Mouse (Mus musculus): ENCODE measurements around the gene Gga1. TPM values are rescaled to one million over a fixed set of nuclear protein-coding genes. Genes with fewer than 3 reads are reported as not detected.
"Not testable (repeated sequence)": the region's sequence is repeated elsewhere in the genome, so short reads cannot be mapped to it uniquely, and the experiment has no call there.

The Gga1 gene
- total and polyA plus RNA-seq, 3 experiments, result 42.2 to 52.7 (median 44.4) TPM

GRCm38 (mm10) chr15:78872021-78872608 lies 4.9 kb upstream of the Gga1 start:
- H3K27me3 ChIP-seq (ENCODE audit: control insufficient read depth, insufficient read depth, low read length), result no peaks in the 10 kb centered on the region
- no peaks in the 10 kb centered on the region for H3K36me3 ChIP-seq (ENCODE audit: control insufficient read depth, insufficient read depth, low read length)
- no peaks in the 10 kb centered on the region for H3K79me2 ChIP-seq (replicated peaks; ENCODE audit: control insufficient read depth, insufficient read depth, low read length)
- 63% methylated on average over 5 of the region's 5 CpGs for WGBS
- TF ChIP-seq EP300 (IDR thresholded peaks at IDR 0.05; ENCODE audit: insufficient read depth, low read depth, low read length), result no peak
- TF ChIP-seq POLR2A (IDR thresholded peaks at IDR 0.05; ENCODE audit: insufficient read depth, low read depth, low read length), result no peak
- TF ChIP-seq CTCF (IDR thresholded peaks at IDR 0.05), result no peak
- H3K4me3 ChIP-seq, result no peak overlapping the region
- DNase-seq, result no peak
- intact Hi-C loops (cut with DNase I), result no loop called here
- H3K4me1 ChIP-seq (ENCODE audit: control insufficient read depth, insufficient read depth, low read length), result peaks cover 11% of the 10 kb centered on the region
- no peak overlapping the region for H3K27ac ChIP-seq
- H3K9ac ChIP-seq (ENCODE audit: low read depth, low read length), result no peak overlapping the region

GRCm38 (mm10) chr15:78873803-78874435 lies 3.1 kb upstream of the Gga1 start:
- WGBS, result 49% methylated on average over 13 of the region's 13 CpGs
- intact Hi-C loops (cut with DNase I), result no loop called here

GRCm38 (mm10) chr15:78874989-78875388 lies 2.0 kb upstream of the Gga1 start:
- H3K27ac ChIP-seq, result no peak overlapping the region
- H3K4me1 ChIP-seq (ENCODE audit: control insufficient read depth, insufficient read depth, low read length), result peaks cover 5% of the 10 kb centered on the region
- intact Hi-C loops (cut with DNase I), result no loop called here
- no peak for DNase-seq
- H3K79me2 ChIP-seq (replicated peaks; ENCODE audit: control insufficient read depth, insufficient read depth, low read length), result no peaks in the 10 kb centered on the region
- TF ChIP-seq POLR2A (IDR thresholded peaks at IDR 0.05; ENCODE audit: insufficient read depth, low read depth, low read length) (no peak), EP300 (IDR thresholded peaks at IDR 0.05; ENCODE audit: insufficient read depth, low read depth, low read length) (no peak), CTCF (IDR thresholded peaks at IDR 0.05) (no peak)
- no peak overlapping the region for H3K9ac ChIP-seq (ENCODE audit: low read depth, low read length)
- H3K4me3 ChIP-seq, result no peak overlapping the region
- 83% methylated on average over 8 of the region's 8 CpGs for WGBS
- no peaks in the 10 kb centered on the region for H3K27me3 ChIP-seq (ENCODE audit: control insufficient read depth, insufficient read depth, low read length)
- H3K36me3 ChIP-seq (ENCODE audit: control insufficient read depth, insufficient read depth, low read length), result no peaks in the 10 kb centered on the region

More at GRCm38 (mm10) chr15:78873803-78874435, 3.1 kb upstream of the Gga1 start:
- no peaks in the 10 kb centered on the region for H3K36me3 ChIP-seq (ENCODE audit: control insufficient read depth, insufficient read depth, low read length)
- TF ChIP-seq CTCF (IDR thresholded peaks at IDR 0.05) (no peak), EP300 (IDR thresholded peaks at IDR 0.05; ENCODE audit: insufficient read depth, low read depth, low read length) (no peak), POLR2A (IDR thresholded peaks at IDR 0.05; ENCODE audit: insufficient read depth, low read depth, low read length) (no peak)
- no peak for DNase-seq
- no peaks in the 10 kb centered on the region for H3K79me2 ChIP-seq (replicated peaks; ENCODE audit: control insufficient read depth, insufficient read depth, low read length)
- no peak overlapping the region for H3K4me3 ChIP-seq
- H3K4me1 ChIP-seq (ENCODE audit: control insufficient read depth, insufficient read depth, low read length), result peaks cover 6% of the 10 kb centered on the region
- H3K27me3 ChIP-seq (ENCODE audit: control insufficient read depth, insufficient read depth, low read length), result no peaks in the 10 kb centered on the region
- no peak overlapping the region for H3K9ac ChIP-seq (ENCODE audit: low read depth, low read length)
- H3K27ac ChIP-seq, result no peak overlapping the region

- no peak for TF ChIP-seq CTCF (IDR thresholded peaks at IDR 0.05)
- no peak for TF ChIP-seq EP300 (IDR thresholded peaks at IDR 0.05; ENCODE audit: insufficient read depth, low read depth, low read length)
- no peak for TF ChIP-seq POLR2A (IDR thresholded peaks at IDR 0.05; ENCODE audit: insufficient read depth, low read depth, low read length)
- Histone ChIP-seq H3K27ac (no peak overlapping the region), H3K4me3 (no peak overlapping the region), H3K4me1 (ENCODE audit: control insufficient read depth, insufficient read depth, low read length) (peaks cover 5% of the 10 kb centered on the region), H3K9ac (ENCODE audit: low read depth, low read length) (no peak overlapping the region), H3K79me2 (replicated peaks; ENCODE audit: control insufficient read depth, insufficient read depth, low read length) (no peaks in the 10 kb centered on the region), H3K36me3 (ENCODE audit: control insufficient read depth, insufficient read depth, low read length) (no peaks in the 10 kb centered on the region), H3K27me3 (ENCODE audit: control insufficient read depth, insufficient read depth, low read length) (no peaks in the 10 kb centered on the region)
- no peak for DNase-seq
- WGBS, result 93% methylated on average over 5 of the region's 5 CpGs
- intact Hi-C loops (cut with DNase I), result no loop called here
Measured at GRCm38 (mm10) chr15:78875537-78875936, 1.5 kb upstream of the Gga1 start.

- Histone ChIP-seq H3K27ac (peak overlapping the region; percentile 99), H3K79me2 (replicated peaks; ENCODE audit: control insufficient read depth, insufficient read depth, low read length) (no peaks in the 10 kb centered on the region), H3K4me3 (peak overlapping the region; percentile 85), H3K9ac (ENCODE audit: low read depth, low read length) (peak overlapping the region; percentile 57), H3K36me3 (ENCODE audit: control insufficient read depth, insufficient read depth, low read length) (no peaks in the 10 kb centered on the region), H3K27me3 (ENCODE audit: control insufficient read depth, insufficient read depth, low read length) (no peaks in the 10 kb centered on the region), H3K4me1 (ENCODE audit: control insufficient read depth, insufficient read depth, low read length) (peaks cover 5% of the 10 kb centered on the region)
- WGBS, result 4% methylated on average over 17 of the region's 17 CpGs
- TF ChIP-seq CTCF (IDR thresholded peaks at IDR 0.05) (peak; percentile 91), EP300 (IDR thresholded peaks at IDR 0.05; ENCODE audit: insufficient read depth, low read depth, low read length) (no peak), POLR2A (IDR thresholded peaks at IDR 0.05; ENCODE audit: insufficient read depth, low read depth, low read length) (peak; percentile 47; the same call in 1 of the 2 replicates)
- intact Hi-C loops (cut with DNase I), result no loop called here
- DNase-seq, result peak; percentile 76 to 79
Measured at GRCm38 (mm10) chr15:78876258-78876696, 713 bp upstream of the Gga1 start.

GRCm38 (mm10) chr15:78877810-78878390 lies 910 bp downstream of the Gga1 start:
- peak overlapping the region; percentile 99 for H3K27ac ChIP-seq
- H3K79me2 ChIP-seq (replicated peaks; ENCODE audit: control insufficient read depth, insufficient read depth, low read length), result no peaks in the 10 kb centered on the region
- H3K9ac ChIP-seq (ENCODE audit: low read depth, low read length), result peak overlapping the region; percentile 86
- peak overlapping the region; percentile 85 for H3K4me3 ChIP-seq
- no peaks in the 10 kb centered on the region for H3K27me3 ChIP-seq (ENCODE audit: control insufficient read depth, insufficient read depth, low read length)
- H3K4me1 ChIP-seq (ENCODE audit: control insufficient read depth, insufficient read depth, low read length), result peaks cover 5% of the 10 kb centered on the region
- 1% methylated on average over 17 of the region's 17 CpGs for WGBS
- DNase-seq, result no peak
- H3K36me3 ChIP-seq (ENCODE audit: control insufficient read depth, insufficient read depth, low read length), result no peaks in the 10 kb centered on the region
- TF ChIP-seq EP300 (IDR thresholded peaks at IDR 0.05; ENCODE audit: insufficient read depth, low read depth, low read length) (no peak), CTCF (IDR thresholded peaks at IDR 0.05) (no peak), POLR2A (IDR thresholded peaks at IDR 0.05; ENCODE audit: insufficient read depth, low read depth, low read length) (no peak)
- intact Hi-C loops (cut with DNase I), result no loop called here

GRCm38 (mm10) chr15:78878792-78879516 lies 2.0 kb downstream of the Gga1 start:
- H3K4me1 ChIP-seq (ENCODE audit: control insufficient read depth, insufficient read depth, low read length); H3K36me3 ChIP-seq (ENCODE audit: control insufficient read depth, insufficient read depth, low read length); H3K27me3 ChIP-seq (ENCODE audit: control insufficient read depth, insufficient read depth, low read length); H3K27ac ChIP-seq; H3K79me2 ChIP-seq (replicated peaks; ENCODE audit: control insufficient read depth, insufficient read depth, low read length); H3K9ac ChIP-seq (ENCODE audit: low read depth, low read length); H3K4me3 ChIP-seq; intact Hi-C loops (cut with DNase I): not testable (repeated sequence)
- 19% methylated on average over 7 of the region's 7 CpGs for WGBS
- peak; percentile 46 to 65 for DNase-seq

Data from heart, adult 2 months (tissue).